13 mouse cellular contexts compared by ENCODE assay signal in the genomic region with DNA sequence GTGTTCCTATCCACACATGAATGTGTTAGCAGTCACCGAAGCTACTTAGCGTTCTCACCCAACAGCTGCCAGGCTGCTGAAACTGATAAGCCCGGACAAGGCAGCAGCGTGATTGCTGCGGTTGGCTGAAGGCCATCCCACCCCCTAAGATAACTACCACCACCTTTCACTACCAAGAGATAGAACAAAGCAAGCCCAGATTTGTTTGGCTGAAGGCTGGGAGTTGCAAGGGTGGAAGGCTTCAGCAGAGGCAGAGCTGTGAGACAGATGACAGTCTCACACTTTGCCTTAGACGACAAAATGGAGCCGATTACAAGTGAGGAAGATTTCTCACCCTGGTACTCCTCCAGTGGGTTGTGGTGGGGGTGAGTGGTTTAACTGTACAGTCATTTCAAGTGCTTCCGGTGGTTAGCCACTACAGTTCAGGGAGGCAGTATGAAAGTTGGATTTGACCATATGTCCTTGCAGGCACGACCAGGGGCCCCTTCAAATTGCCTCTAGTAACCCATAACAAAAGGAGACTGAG. TPM values are rescaled to one million over a fixed set of nuclear protein-coding genes. Genes with fewer than 3 reads are reported as not detected.
DNase-seq lines count a peak whose midpoint lies in the region; ATAC-seq and TF ChIP-seq lines count a peak whose summit lies in the region.
"Had no signal": no experiment of that assay in that cellular context is flagged by ENCODE, and none has a peak within 500 bp of the region (broad histone marks: within the 10 kb centered on the region; RNA-seq: fewer than 3 reads in every experiment).

No protein-coding gene starts in this region.

- no peak overlapping the region for H3ac ChIP-seq in myocyte (ENCODE audit: control insufficient read depth, insufficient read length)

- WGBS in limb, embryonic 11.5 days: 31% methylated on average over 9 of the region's 9 CpGs
- 36% methylated on average over 9 of the region's 9 CpGs for WGBS in limb, embryonic 10.5 days
- 3% methylated on average over 9 of the region's 9 CpGs for WGBS in heart, embryonic 16.5 days
- 63% methylated on average over 9 of the region's 9 CpGs for WGBS in midbrain, embryonic 11.5 days
- 62% methylated on average over 9 of the region's 9 CpGs for WGBS in midbrain, embryonic 13.5 days

- H3K9ac ChIP-seq in limb, embryonic 11.5 days (ENCODE audit: low read length): no peak overlapping the region
- H3K9ac ChIP-seq in heart, embryonic 16.5 days (ENCODE audit: low read length): peak overlapping the region; percentile 62
- no peak overlapping the region for H3K9ac ChIP-seq in midbrain, embryonic 11.5 days (ENCODE audit: low read length)
- H3K9ac ChIP-seq in midbrain, embryonic 13.5 days (replicated peaks): no peak overlapping the region
- H3K9ac ChIP-seq: hindbrain, embryonic 13.5 days had no signal

- DNase-seq in limb, embryonic 11.5 days (ENCODE audit: low spot score): peak; percentile 14
- DNase-seq in limb, embryonic 10.5 days (ENCODE audit: low spot score): no peak
- DNase-seq in Muller cell, postnatal 12 days (ENCODE audit: inconsistent ontology term): peak; percentile 16
- DNase-seq in gastrocnemius, postnatal 14 days: no peak
- no peak for DNase-seq in midbrain, embryonic 11.5 days (ENCODE audit: low spot score, missing footprints)
- DNase-seq: kidney, postnatal 25 days; lung, adult 18-20 months; midbrain, embryonic 14.5 days; right cerebral cortex, postnatal 14 days had no signal

- H3K27ac ChIP-seq in limb, embryonic 11.5 days (replicated peaks; ENCODE audit: low read depth, low read length): no peak overlapping the region
- no peak overlapping the region for H3K27ac ChIP-seq in limb, embryonic 10.5 days
- H3K27ac ChIP-seq in heart, embryonic 16.5 days (ENCODE audit: low read length): peak overlapping the region; percentile 94
- H3K27ac ChIP-seq in midbrain, embryonic 11.5 days (ENCODE audit: low read depth, low read length): no peak overlapping the region
- no peak overlapping the region for H3K27ac ChIP-seq in midbrain, embryonic 13.5 days
- H3K27ac ChIP-seq: hindbrain, embryonic 13.5 days had no signal

- ATAC-seq in limb, embryonic 11.5 days (ENCODE audit: insufficient number of reproducible peaks, low FRiP score, low TSS enrichment, low read depth): no peak
- ATAC-seq in heart, embryonic 16.5 days (replicated peaks; ENCODE audit: extremely low read depth, insufficient read depth, low FRiP score): peak; percentile 49
- ATAC-seq in midbrain, embryonic 11.5 days (ENCODE audit: low FRiP score): no peak
- no peak for ATAC-seq in midbrain, embryonic 13.5 days

- no peak for TF ChIP-seq POLR2A in myocyte (IDR thresholded peaks at IDR 0.05; ENCODE audit: insufficient read length, low read depth)

- H3K9me3 ChIP-seq in limb, embryonic 11.5 days (ENCODE audit: control insufficient read depth, low read length): no peaks in the 10 kb centered on the region
- H3K9me3 ChIP-seq in limb, embryonic 10.5 days (replicated peaks): no peaks in the 10 kb centered on the region
- no peaks in the 10 kb centered on the region for H3K9me3 ChIP-seq in heart, embryonic 16.5 days (replicated peaks; ENCODE audit: control insufficient read depth, low read length)
- H3K9me3 ChIP-seq in midbrain, embryonic 11.5 days (ENCODE audit: control insufficient read depth, low read length): no peaks in the 10 kb centered on the region
- H3K9me3 ChIP-seq in midbrain, embryonic 13.5 days: no peaks in the 10 kb centered on the region
- H3K9me3 ChIP-seq: hindbrain, embryonic 13.5 days had no signal

- no peak overlapping the region for H3K4me3 ChIP-seq in limb, embryonic 11.5 days (ENCODE audit: low read depth, low read length)
- H3K4me3 ChIP-seq in limb, embryonic 10.5 days: no peak overlapping the region
- H3K4me3 ChIP-seq in heart, embryonic 16.5 days (ENCODE audit: low read length): no peak overlapping the region
- H3K4me3 ChIP-seq in myocyte: no peak overlapping the region
- H3K4me3 ChIP-seq in midbrain, embryonic 11.5 days (ENCODE audit: low read depth, low read length): no peak overlapping the region
- H3K4me3 ChIP-seq in midbrain, embryonic 13.5 days (replicated peaks): no peak overlapping the region
- H3K4me3 ChIP-seq: hindbrain, embryonic 13.5 days had no signal

- no peaks in the 10 kb centered on the region for H3K36me3 ChIP-seq in limb, embryonic 11.5 days (ENCODE audit: control insufficient read depth, insufficient read depth, low read length)
- no peaks in the 10 kb centered on the region for H3K36me3 ChIP-seq in limb, embryonic 10.5 days
- H3K36me3 ChIP-seq in heart, embryonic 16.5 days (ENCODE audit: control insufficient read depth, insufficient read depth): no peaks in the 10 kb centered on the region
- no peaks in the 10 kb centered on the region for H3K36me3 ChIP-seq in myocyte (ENCODE audit: control insufficient read depth, insufficient read depth)
- no peaks in the 10 kb centered on the region for H3K36me3 ChIP-seq in midbrain, embryonic 11.5 days (ENCODE audit: control insufficient read depth, insufficient read depth, low read length)
- no peaks in the 10 kb centered on the region for H3K36me3 ChIP-seq in midbrain, embryonic 13.5 days
- H3K36me3 ChIP-seq: hindbrain, embryonic 13.5 days had no signal

- intact Hi-C loops in gastrocnemius, postnatal 14 days (cut with DNase I; ENCODE audit: low total_unique reads): no loop called here

- no peaks in the 10 kb centered on the region for H3K27me3 ChIP-seq in limb, embryonic 11.5 days (ENCODE audit: control insufficient read depth, insufficient read depth, low read length)
- peaks cover 18% of the 10 kb centered on the region for H3K27me3 ChIP-seq in limb, embryonic 10.5 days (ENCODE audit: low read depth, poor library complexity, severe bottlenecking)
- H3K27me3 ChIP-seq in heart, embryonic 16.5 days (ENCODE audit: control insufficient read depth, insufficient read depth, low read length): no peaks in the 10 kb centered on the region
- no peaks in the 10 kb centered on the region for H3K27me3 ChIP-seq in myocyte (ENCODE audit: control insufficient read depth, insufficient read depth, insufficient read length)
- peaks cover 2% of the 10 kb centered on the region; the same call in 1 of the 2 replicates for H3K27me3 ChIP-seq in midbrain, embryonic 11.5 days (ENCODE audit: control insufficient read depth, insufficient read depth, low read length)
- peaks cover 22% of the 10 kb centered on the region for H3K27me3 ChIP-seq in midbrain, embryonic 13.5 days

- peaks cover 3% of the 10 kb centered on the region; the same call in 1 of the 2 replicates for H3K4me1 ChIP-seq in limb, embryonic 11.5 days (ENCODE audit: control insufficient read depth, insufficient read depth, low read length)
- peaks cover 16% of the 10 kb centered on the region for H3K4me1 ChIP-seq in limb, embryonic 10.5 days
- peaks cover 29% of the 10 kb centered on the region for H3K4me1 ChIP-seq in heart, embryonic 16.5 days (ENCODE audit: control insufficient read depth, insufficient read depth, low read length)
- H3K4me1 ChIP-seq in midbrain, embryonic 11.5 days (ENCODE audit: control insufficient read depth, insufficient read depth, low read length): no peaks in the 10 kb centered on the region
- H3K4me1 ChIP-seq in midbrain, embryonic 13.5 days (replicated peaks): peaks cover 8% of the 10 kb centered on the region

- no peak overlapping the region for H3K4me2 ChIP-seq in limb, embryonic 11.5 days (ENCODE audit: low read depth, severe bottlenecking)
- H3K4me2 ChIP-seq in heart, embryonic 16.5 days (ENCODE audit: low read depth, low read length): peak overlapping the region; percentile 56
- H3K4me2 ChIP-seq in myocyte (ENCODE audit: low read depth): peak overlapping the region; percentile 89
- no peak overlapping the region for H3K4me2 ChIP-seq in midbrain, embryonic 11.5 days
- no peak overlapping the region for H3K4me2 ChIP-seq in midbrain, embryonic 13.5 days (replicated peaks)
- H3K4me2 ChIP-seq: hindbrain, embryonic 13.5 days had no signal

- no peaks in the 10 kb centered on the region for H3K79me2 ChIP-seq in myocyte (ENCODE audit: control insufficient read depth, insufficient read depth)

TF ChIP-seq in myocyte, 11 proteins besides CTCF, POLR2A, EP300 and RAD21:
- TF ChIP-seq TCF3 (IDR thresholded peaks at IDR 0.05; ENCODE audit: insufficient read length, low read depth) (no peak), TCF12 (IDR thresholded peaks at IDR 0.05; ENCODE audit: insufficient read depth, poor library complexity, severe bottlenecking) (no peak), MYOG (IDR thresholded peaks at IDR 0.05; ENCODE audit: control insufficient read depth in 1 of 3, insufficient read depth in 1 of 3, insufficient read length in 2 of 3, low read depth in 2 of 3) (peak in 2 of 3 experiments; percentile 64 to 87), E2F4 (IDR thresholded peaks at IDR 0.05; ENCODE audit: insufficient read depth) (no peak), MYOD1 (IDR thresholded peaks at IDR 0.05; ENCODE audit: control insufficient read depth in 1 of 3, insufficient read length in 2 of 3, low read depth in 2 of 3) (peak in 2 of 3 experiments; percentile 80 to 85)

RNA-seq across cellular contexts. Expression of a gene that starts 4.4 kb away (rescaled TPM):
- 28.7 and 31.4 TPM in 2 replicates for polyA plus RNA-seq in limb, embryonic 11.5 days (2014; fragmentation: Nextera tagmentation; extraction: Ambion mirVana)
- 26.8 and 28.7 TPM in 2 replicates for polyA plus RNA-seq in limb, embryonic 10.5 days (2016; fragmentation: Nextera tagmentation; extraction: Ambion mirVana)
- polyA plus RNA-seq in heart, embryonic 16.5 days (2015; fragmentation: Nextera tagmentation; extraction: Ambion mirVana): 30.8 and 35.0 TPM in 2 replicates
- polyA plus RNA-seq in myocyte (2012; fragmentation: generic; extraction: Trizol): 11.3 TPM
- total RNA-seq in gastrocnemius, postnatal 14 days (2021): 10 to 100 TPM; 19.4 to 21.5 TPM
- 34.6 and 35.9 TPM in 2 replicates for polyA plus RNA-seq in midbrain, embryonic 11.5 days (2014; fragmentation: Nextera tagmentation; extraction: Ambion mirVana)
- 57.6 and 63.2 TPM in 2 replicates for polyA plus RNA-seq in midbrain, embryonic 13.5 days (2015; fragmentation: Nextera tagmentation; extraction: Ambion mirVana)

RNA-seq across cellular contexts. Expression of a gene that starts 8.3 kb away (rescaled TPM):
- polyA plus RNA-seq in limb, embryonic 11.5 days (2014; fragmentation: Nextera tagmentation; extraction: Ambion mirVana): 1.4 and 1.7 TPM in 2 replicates
- 1.3 and 1.6 TPM in 2 replicates for polyA plus RNA-seq in limb, embryonic 10.5 days (2016; fragmentation: Nextera tagmentation; extraction: Ambion mirVana)
- 22.6 and 25.8 TPM in 2 replicates for polyA plus RNA-seq in heart, embryonic 16.5 days (2015; fragmentation: Nextera tagmentation; extraction: Ambion mirVana)
- polyA plus RNA-seq in myocyte (2012; fragmentation: generic; extraction: Trizol): 1.2 TPM
- 1 to 10 TPM; 5.6 to 6.1 TPM for total RNA-seq in gastrocnemius, postnatal 14 days (2021)
- polyA plus RNA-seq in midbrain, embryonic 11.5 days (2014; fragmentation: Nextera tagmentation; extraction: Ambion mirVana): 4.6 and 5.4 TPM in 2 replicates
- 4.5 TPM in 2 replicates for polyA plus RNA-seq in midbrain, embryonic 13.5 days (2015; fragmentation: Nextera tagmentation; extraction: Ambion mirVana)

Comparison
In these comparisons a context has a peak if more than half of its experiments do, and no peak if none do; other contexts are left out.
1. DNase-seq: peak in limb, embryonic 11.5 days (single experiment) and Muller cell, postnatal 12 days (single experiment); none in limb, embryonic 10.5 days (single experiment), gastrocnemius, postnatal 14 days (single experiment) and midbrain, embryonic 11.5 days (single experiment).
2. H3K4me2 ChIP-seq: peak in heart, embryonic 16.5 days (single experiment) and myocyte (single experiment); none in limb, embryonic 11.5 days (single experiment), midbrain, embryonic 11.5 days (single experiment) and midbrain, embryonic 13.5 days (single experiment).